Mouse (Mus musculus) CH12.LX (cell line): Measurements from ENCODE around the gene Nfu1.

ENCODE experiments used
- CTCF ChIP-seq, 2 experiments: IDR thresholded peaks in 1 of 2; conservative IDR thresholded peaks in 1 of 2; 2 replicates each; pipeline ENCODE4 v1.5.1; 2011 to 2012; ENCODE audit warnings: low read depth in 2 of 2, low read length in 2 of 2, improper control_type of control experiment in 1 of 2, inconsistent platforms in 1 of 2, mild to moderate bottlenecking in 1 of 2, moderate library complexity in 1 of 2
- ELF1 ChIP-seq: IDR thresholded peaks from 2 replicates; pipeline ENCODE4 v1.6.1; 2014; ENCODE audit warnings: low read depth, mild to moderate bottlenecking, inconsistent platforms, low read length, improper control_type of control experiment
- EP300 ChIP-seq: IDR thresholded peaks from 2 replicates; pipeline ENCODE4 v1.6.1; 2011; ENCODE audit warnings: low read length, improper control_type of control experiment
- JUND ChIP-seq: conservative IDR thresholded peaks from 2 replicates; pipeline ENCODE4 v1.6.1; 2011; ENCODE audit warnings: low read depth, low read length, improper control_type of control experiment
- MAFK ChIP-seq: IDR thresholded peaks from 2 replicates; pipeline ENCODE4 v1.6.1; 2011; ENCODE audit warnings: low read length, improper control_type of control experiment; ENCODE audit not compliant: insufficient replicate concordance
- MAX ChIP-seq: IDR thresholded peaks from 2 replicates; pipeline ENCODE4 v1.6.1; 2011; ENCODE audit warnings: low read length, improper control_type of control experiment
- MYC ChIP-seq: IDR thresholded peaks from 2 replicates; pipeline ENCODE4 v1.6.1; 2011; ENCODE audit warnings: low read depth, mild to moderate bottlenecking, improper control_type of control experiment, low read length
- NELFE ChIP-seq: IDR thresholded peaks from 2 replicates; pipeline ENCODE4 v1.6.1; 2011; ENCODE audit warnings: low read depth, low read length, improper control_type of control experiment
- POLR2A ChIP-seq: IDR thresholded peaks from 2 replicates; pipeline ENCODE4 v1.6.1; 2011; ENCODE audit warnings: low read depth, mild to moderate bottlenecking, improper control_type of control experiment, low read length
- POLR2AphosphoS2 ChIP-seq: IDR thresholded peaks from 2 replicates; pipeline ENCODE4 v1.6.1; 2011; ENCODE audit warnings: low read depth, low read length, improper control_type of control experiment
- RCOR1 ChIP-seq: conservative IDR thresholded peaks from 2 replicates; pipeline ENCODE4 v1.6.1; 2012; ENCODE audit warnings: low read depth, mild to moderate bottlenecking, inconsistent platforms, low read length, improper control_type of control experiment
- UBTF ChIP-seq: IDR thresholded peaks from 2 replicates; pipeline ENCODE4 v1.6.1; 2012; ENCODE audit warnings: low read depth, mild to moderate bottlenecking, inconsistent platforms, low read length, improper control_type of control experiment, moderate library complexity
- USF1 ChIP-seq: IDR thresholded peaks from 2 replicates; pipeline ENCODE4 v1.6.1; 2014; ENCODE audit warnings: low read depth, mild to moderate bottlenecking, inconsistent platforms, low read length, improper control_type of control experiment

- no peak for TF ChIP-seq CTCF (conservative IDR thresholded peaks at IDR 0.05 in 1 of 2, IDR thresholded peaks at IDR 0.05 in 1 of 2; ENCODE audit: low read depth in 2 of 2, low read length in 2 of 2)
- no peak for TF ChIP-seq MAFK
- TF ChIP-seq POLR2AphosphoS2: no peak
- TF ChIP-seq POLR2A: no peak
- no peak for TF ChIP-seq NELFE
- TF ChIP-seq RCOR1: no peak
- TF ChIP-seq UBTF: no peak
- no peak for TF ChIP-seq EP300
- no peak for TF ChIP-seq MAX
- TF ChIP-seq ELF1: no peak
- TF ChIP-seq MYC: no peak
- no peak for TF ChIP-seq JUND
- TF ChIP-seq USF1: no peak
Measured at GRCm38 (mm10) chr6:86991041-86991440, 18.0 kb upstream of the Nfu1 start.
